Mouse (Mus musculus): ENCODE measurements around the gene Olfr235.
"Not testable (repeated sequence)": the region's sequence is repeated elsewhere in the genome, so short reads cannot be mapped to it uniquely, and the experiment has no call there.

Gene Olfr235

GRCm38 (mm10) chr19:12260732-12261131, at the start of gene Olfr235:
Gene Olfr235, plus strand, starts transcription at chr19:12261032.
- no peak for DNase-seq (ENCODE audit: low spot score)

- DNase-seq (ENCODE audit: low spot score): not testable (repeated sequence)
Observed at GRCm38 (mm10) chr19:12232496-12232895, 28.3 kb upstream of the Olfr235 start, which contains the start of gene Olfr1432. Gene Olfr1432, minus strand, starts transcription at chr19:12232596.

- DNase-seq (ENCODE audit: low spot score): no peak
Observed at GRCm38 (mm10) chr19:12241559-12241958, 19.3 kb upstream of the Olfr235 start, which contains the start of gene Olfr262. Gene Olfr262, minus strand, starts transcription at chr19:12241659.

GRCm38 (mm10) chr19:12279554-12279953, 18.7 kb downstream of the Olfr235 start, which contains the start of gene Olfr1434:
Gene Olfr1434, plus strand, starts transcription at chr19:12279854.
- no peak for DNase-seq (ENCODE audit: low spot score)

- DNase-seq (ENCODE audit: low spot score): no peak
Observed at GRCm38 (mm10) chr19:12292979-12293378, 32.1 kb downstream of the Olfr235 start.

GRCm38 (mm10) chr19:12299030-12299429, 38.2 kb downstream of the Olfr235 start, which contains the start of gene Olfr1436:
Gene Olfr1436, minus strand, starts transcription at chr19:12299130.
- not testable (repeated sequence) for DNase-seq (ENCODE audit: low spot score)
